Mouse (Mus musculus): ENCODE data around the gene Lrrc20.

- TF ChIP-seq CTCF (conservative IDR thresholded peaks at IDR 0.05; ENCODE audit: insufficient read depth, insufficient read length, low read depth, low read length) (no peak), POLR2A (IDR thresholded peaks at IDR 0.05; ENCODE audit: low read depth, low read length) (no peak)
Observed at GRCm38 (mm10) chr10:61599556-61600114, 124.0 kb downstream of the Lrrc20 start.

Measured in kidney, adult 2 months (tissue).